Mouse (Mus musculus) MEL (cell line): ENCODE data around the gene Med9. TPM values are rescaled to one million over a fixed set of nuclear protein-coding genes. Genes with fewer than 3 reads are reported as not detected.

ENCODE experiments used
- DNase-seq: peaks from one replicate; pipeline ENCODE4 v3.0.0; 2011; ENCODE audit warnings: low read depth, low spot score
- H3K27ac ChIP-seq: 2 replicates; pipeline ENCODE4 v1.5.1; 2012; ENCODE audit warnings: low read depth, mild to moderate bottlenecking, control low read depth, low read length, moderate library complexity; ENCODE audit not compliant: control insufficient read depth
- H3K27me3 ChIP-seq, 2 experiments: fragments of 150-350 bp in 1 of 2; sonication (generic) in 1 of 2; 2 replicates each; pipeline ENCODE4 v1.6.1; 2012; ENCODE audit warnings: low read length in 2 of 2, mild to moderate bottlenecking in 2 of 2, improper control_type of control experiment in 1 of 2, moderate library complexity in 1 of 2; ENCODE audit not compliant: insufficient read depth in 2 of 2, control insufficient read depth in 1 of 2
- H3K36me3 ChIP-seq, 2 experiments: 2 replicates each; pipeline ENCODE4 v1.6.1; 2012 to 2014; ENCODE audit warnings: low read length in 2 of 2, improper control_type of control experiment in 1 of 2, inconsistent platforms in 1 of 2, mild to moderate bottlenecking in 1 of 2; ENCODE audit not compliant: insufficient read depth in 2 of 2, control insufficient read depth in 1 of 2
- H3K4me1 ChIP-seq, 2 experiments: fragments of 150-350 bp in 1 of 2; sonication (generic) in 1 of 2; 2 replicates each; pipeline ENCODE4 v1.6.1; 2012; ENCODE audit warnings: low read length in 2 of 2, improper control_type of control experiment in 1 of 2, mild to moderate bottlenecking in 1 of 2; ENCODE audit not compliant: insufficient read depth in 2 of 2, control insufficient read depth in 1 of 2
- H3K4me3 ChIP-seq, 2 experiments: fragments of 150-350 bp in 1 of 2; sonication (generic) in 1 of 2; 2 replicates each; pipeline ENCODE4 v1.5.1; 2012; ENCODE audit warnings: low read depth in 2 of 2, low read length in 2 of 2, mild to moderate bottlenecking in 2 of 2, moderate library complexity in 2 of 2, control low read depth in 1 of 2, improper control_type of control experiment in 1 of 2; ENCODE audit not compliant: control insufficient read depth in 1 of 2, insufficient read depth in 1 of 2
- H3K79me2 ChIP-seq: 2 replicates; pipeline ENCODE4 v1.6.1; 2012; ENCODE audit warnings: mild to moderate bottlenecking, low read length, moderate library complexity; ENCODE audit not compliant: control insufficient read depth, poor library complexity, insufficient read depth
- H3K9ac ChIP-seq: 2 replicates; pipeline ENCODE4 v1.6.1; 2012; ENCODE audit warnings: low read depth, mild to moderate bottlenecking, control low read depth, low read length, moderate library complexity; ENCODE audit not compliant: control insufficient read depth, poor library complexity, severe bottlenecking
- H3K9me3 ChIP-seq: fragments of 150-350 bp; sonication (generic); replicated peaks from 2 replicates; pipeline ENCODE4 v1.6.1; 2012; ENCODE audit warnings: mild to moderate bottlenecking, low read length, improper control_type of control experiment, moderate library complexity; ENCODE audit not compliant: insufficient read depth
- CHD1 ChIP-seq: IDR thresholded peaks from 2 replicates; pipeline ENCODE4 v1.6.1; 2012; ENCODE audit warnings: low read depth, mild to moderate bottlenecking, inconsistent platforms, low read length, improper control_type of control experiment
- E2F4 ChIP-seq: IDR thresholded peaks from 2 replicates; pipeline ENCODE4 v1.6.1; 2011; ENCODE audit warnings: low read depth, low read length, improper control_type of control experiment, borderline replicate concordance
- ELF1 ChIP-seq: IDR thresholded peaks from 2 replicates; pipeline ENCODE4 v1.6.1; 2014; ENCODE audit warnings: low read depth, mild to moderate bottlenecking, inconsistent platforms, low read length, improper control_type of control experiment, moderate library complexity
- ETS1 ChIP-seq: IDR thresholded peaks from 2 replicates; pipeline ENCODE4 v1.6.1; 2012; ENCODE audit warnings: low read depth, mild to moderate bottlenecking, inconsistent platforms, low read length, improper control_type of control experiment, moderate library complexity
- GABPA ChIP-seq: IDR thresholded peaks from 2 replicates; pipeline ENCODE4 v1.6.1; 2012; ENCODE audit warnings: low read depth, mild to moderate bottlenecking, inconsistent platforms, low read length, improper control_type of control experiment, moderate library complexity
- HCFC1 ChIP-seq: IDR thresholded peaks from 2 replicates; pipeline ENCODE4 v1.6.1; 2012; ENCODE audit warnings: low read depth, mild to moderate bottlenecking, inconsistent platforms, low read length, improper control_type of control experiment, moderate library complexity
- JUND ChIP-seq: IDR thresholded peaks from 2 replicates; pipeline ENCODE4 v1.6.1; 2011; ENCODE audit warnings: low read depth, mild to moderate bottlenecking, improper control_type of control experiment, low read length
- MAZ ChIP-seq: IDR thresholded peaks from 2 replicates; pipeline ENCODE4 v1.6.1; 2012; ENCODE audit warnings: low read depth, mild to moderate bottlenecking, inconsistent platforms, low read length, improper control_type of control experiment
- MEF2A ChIP-seq: IDR thresholded peaks from 2 replicates; pipeline ENCODE4 v1.6.1; 2014; ENCODE audit warnings: low read depth, mild to moderate bottlenecking, inconsistent platforms, low read length, improper control_type of control experiment; ENCODE audit not compliant: poor library complexity, insufficient replicate concordance, severe bottlenecking; ENCODE audit errors: extremely low read depth
- MYB ChIP-seq: IDR thresholded peaks from 2 replicates; pipeline ENCODE4 v1.6.1; 2011; ENCODE audit warnings: mild to moderate bottlenecking, low read depth, low read length, improper control_type of control experiment
- NELFE ChIP-seq: IDR thresholded peaks from 2 replicates; pipeline ENCODE4 v1.6.1; 2011; ENCODE audit warnings: low read depth, low read length, improper control_type of control experiment
- NRF1 ChIP-seq: IDR thresholded peaks from 2 replicates; pipeline ENCODE4 v1.6.1; 2014; ENCODE audit warnings: low read depth, mild to moderate bottlenecking, inconsistent platforms, low read length, improper control_type of control experiment, moderate library complexity; ENCODE audit not compliant: poor library complexity, insufficient read depth, severe bottlenecking
- POLR2AphosphoS2 ChIP-seq: IDR thresholded peaks from 2 replicates; pipeline ENCODE4 v1.6.1; 2011; ENCODE audit warnings: low read length, improper control_type of control experiment
- POLR2AphosphoS5 ChIP-seq: IDR thresholded peaks from 2 replicates; pipeline ENCODE4 v1.6.1; 2012; ENCODE audit warnings: low read depth, borderline replicate concordance, mild to moderate bottlenecking, inconsistent platforms, low read length, moderate library complexity, mixed read lengths
- RAD21 ChIP-seq: IDR thresholded peaks from 2 replicates; pipeline ENCODE4 v1.6.1; 2011; ENCODE audit warnings: mild to moderate bottlenecking, low read depth, low read length, improper control_type of control experiment
- SIN3A ChIP-seq: IDR thresholded peaks from 2 replicates; pipeline ENCODE4 v1.6.1; 2012; ENCODE audit warnings: low read length, improper control_type of control experiment, inconsistent platforms
- TAL1 ChIP-seq: IDR thresholded peaks from 2 replicates; pipeline ENCODE4 v1.6.1; 2012; ENCODE audit warnings: mild to moderate bottlenecking, inconsistent platforms, low read length, moderate library complexity, mixed read lengths
- UBTF ChIP-seq: IDR thresholded peaks from 2 replicates; pipeline ENCODE4 v1.6.1; 2012; ENCODE audit warnings: low read depth, mild to moderate bottlenecking, inconsistent platforms, low read length, improper control_type of control experiment, moderate library complexity, borderline replicate concordance; ENCODE audit not compliant: insufficient read depth
- USF1 ChIP-seq: IDR thresholded peaks from 2 replicates; pipeline ENCODE4 v1.6.1; 2014; ENCODE audit warnings: low read depth, mild to moderate bottlenecking, inconsistent platforms, low read length, improper control_type of control experiment, moderate library complexity
- ZMIZ1 ChIP-seq: IDR thresholded peaks from 2 replicates; pipeline ENCODE4 v1.6.1; 2012; ENCODE audit warnings: low read depth, mild to moderate bottlenecking, inconsistent platforms, low read length, improper control_type of control experiment, moderate library complexity
- ZNF384 ChIP-seq: IDR thresholded peaks from 2 replicates; pipeline ENCODE4 v1.6.1; 2012; ENCODE audit warnings: low read depth, mild to moderate bottlenecking, inconsistent platforms, low read length, improper control_type of control experiment
- polyA plus RNA-seq, 2 experiments: library from polyadenylated mRNA; stranded (reverse) in 1 of 2; unstranded in 1 of 2; fragments of >175 nt in 1 of 2; fragments of >200 nt in 1 of 2; gene quantifications; 2 replicates each; pipeline versions ENCODE4 v1.2.1 to v1.2.4; 2012; ENCODE audit warnings: low replicate concordance in 2 of 2, low read depth in 1 of 2; ENCODE audit not compliant: insufficient read length in 2 of 2, insufficient read depth in 1 of 2, missing spikeins in 1 of 2
- total RNA-seq: library from RNA; depleted of rRNA; stranded (reverse); fragments of 300-350 nt; gene quantifications from 2 replicates; pipeline ENCODE4 v1.2.3, GENCODE M21; 2012

Med9 gene
- total and polyA plus RNA-seq, 3 experiments: 46.8 to 48.4 TPM; not detected in 1

DNA sequence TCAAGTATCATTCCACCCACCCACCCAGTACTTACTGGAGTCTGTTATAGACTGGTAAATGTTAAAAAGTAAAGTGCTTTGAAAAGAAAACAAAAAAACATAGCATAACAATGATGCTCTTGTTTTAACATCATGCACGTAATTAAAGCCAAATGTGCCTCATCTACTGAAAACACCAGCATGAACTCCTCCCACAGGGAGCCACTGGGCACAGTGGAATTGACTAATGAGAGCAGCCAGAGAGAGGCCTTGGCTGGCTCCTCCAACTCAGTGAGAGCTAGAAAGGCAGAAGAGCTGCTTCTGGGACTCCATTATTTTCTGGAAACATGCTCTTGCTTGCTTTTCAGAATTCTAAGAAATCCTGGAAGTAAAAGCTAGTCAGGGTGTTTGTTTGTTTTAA, 41.4 kb downstream of the Med9 start:
- H3K27ac ChIP-seq: no peak overlapping the region
- H3K79me2 ChIP-seq: no peaks in the 10 kb centered on the region
- no peak overlapping the region for H3K9ac ChIP-seq
- DNase-seq: no peak
- H3K4me1 ChIP-seq: no peaks in the 10 kb centered on the region
- TF ChIP-seq MAZ (no peak), ZMIZ1 (no peak), UBTF (no peak), RAD21 (no peak), MEF2A (no peak), USF1 (no peak), TAL1 (no peak), JUND (no peak), HCFC1 (no peak)
- no peaks in the 10 kb centered on the region for H3K36me3 ChIP-seq
- H3K4me3 ChIP-seq: no peak overlapping the region
- no peaks in the 10 kb centered on the region for H3K9me3 ChIP-seq
- no peaks in the 10 kb centered on the region for H3K27me3 ChIP-seq

DNA sequence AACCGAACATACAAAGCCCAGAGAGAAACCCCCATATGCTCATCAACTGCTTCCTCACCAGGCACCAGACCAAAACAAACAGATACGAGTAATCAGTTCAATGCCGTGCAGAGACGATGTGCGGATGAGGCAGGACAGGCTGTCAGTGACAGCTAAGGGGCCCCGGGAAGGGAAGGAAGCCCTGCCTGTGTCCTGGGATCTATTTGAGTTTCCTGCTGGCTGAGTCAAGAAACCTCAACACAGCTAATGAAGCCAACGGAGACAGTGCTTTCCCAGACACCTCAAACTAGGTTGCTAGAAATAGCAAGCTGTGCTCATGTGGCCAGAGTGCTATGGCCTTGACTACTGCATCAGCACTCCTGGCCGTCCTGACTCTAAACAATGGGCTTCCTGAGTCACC, 43.4 kb downstream of the Med9 start:
- Histone ChIP-seq H3K27ac (no peak overlapping the region), H3K9ac (no peak overlapping the region), H3K27me3 (no peaks in the 10 kb centered on the region), H3K4me1 (no peaks in the 10 kb centered on the region), H3K36me3 (no peaks in the 10 kb centered on the region), H3K9me3 (no peaks in the 10 kb centered on the region), H3K79me2 (no peaks in the 10 kb centered on the region), H3K4me3 (no peak overlapping the region)
- no peak for DNase-seq
- TF ChIP-seq USF1: no peak

DNA sequence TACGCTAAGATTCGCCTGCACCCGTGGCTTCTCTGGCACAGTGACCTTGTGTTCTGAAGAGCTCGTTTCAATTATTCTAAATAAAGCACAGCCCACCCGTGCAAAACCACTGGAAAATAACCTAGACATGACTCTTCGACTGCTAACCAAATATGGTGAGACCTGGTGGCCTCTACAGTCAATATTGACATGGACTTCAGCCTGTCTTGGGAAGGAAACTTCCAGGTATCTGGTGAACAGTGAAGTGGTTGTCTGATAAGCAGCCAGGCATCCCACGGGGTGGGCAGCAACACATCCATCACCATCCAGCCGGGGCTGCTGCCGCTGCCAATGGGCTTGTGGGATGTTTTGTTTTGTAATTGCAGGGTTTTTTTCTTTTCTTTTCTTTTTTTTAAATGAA, 46.3 kb downstream of the Med9 start:
- Histone ChIP-seq H3K4me1 (no peaks in the 10 kb centered on the region), H3K27ac (no peak overlapping the region), H3K9ac (no peak overlapping the region), H3K36me3 (no peaks in the 10 kb centered on the region), H3K79me2 (no peaks in the 10 kb centered on the region), H3K4me3 (no peak overlapping the region), H3K27me3 (no peaks in the 10 kb centered on the region), H3K9me3 (no peaks in the 10 kb centered on the region)
- DNase-seq: no peak
- TF ChIP-seq ELF1 (no peak), ZNF384 (no peak), CHD1 (no peak), SIN3A (no peak), ETS1 (no peak), POLR2AphosphoS5 (no peak), ZMIZ1 (no peak), NRF1 (no peak), GABPA (no peak), NELFE (no peak), POLR2AphosphoS2 (no peak), MYB (no peak), E2F4 (no peak)
